Mouse (Mus musculus): ENCODE measurements around the gene Six5.

- no peak for TF ChIP-seq CTCF (conservative IDR thresholded peaks at IDR 0.05; ENCODE audit: low read length)
- TF ChIP-seq NANOG (IDR thresholded peaks at IDR 0.05; ENCODE audit: borderline replicate concordance, low read length), result no peak
- no peak for TF ChIP-seq POU5F1 (IDR thresholded peaks at IDR 0.05; ENCODE audit: borderline replicate concordance, low read length)
These were observed 44.2 kb upstream of the Six5 start for GRCm38 (mm10) chr7:19050172-19050571.

All from E14TG2a.4 (cell line).